Mouse (Mus musculus) C2C12 (cell line): ENCODE results near the gene Nup85.

Source experiments
- CEBPB ChIP-seq: IDR thresholded peaks from one replicate; pipeline ENCODE4 v1.6.1; 2011; ENCODE audit warnings: low read depth, mild to moderate bottlenecking, control low read depth, moderate library complexity
- CTCF ChIP-seq: IDR thresholded peaks from one replicate; pipeline ENCODE4 v1.5.1; 2011; ENCODE audit not compliant: control insufficient read depth, insufficient read depth, insufficient read length
- FOSL1 ChIP-seq: IDR thresholded peaks from one replicate; pipeline ENCODE4 v1.8.0; 2011; ENCODE audit warnings: mild to moderate bottlenecking, low read length; ENCODE audit not compliant: poor library complexity, insufficient read depth, severe bottlenecking
- MAX ChIP-seq: IDR thresholded peaks from one replicate; pipeline ENCODE4 v1.6.1; 2011; ENCODE audit warnings: mild to moderate bottlenecking, control low read depth
- MYOG ChIP-seq: IDR thresholded peaks from one replicate; pipeline ENCODE4 v1.6.1; 2011; ENCODE audit not compliant: control insufficient read depth, insufficient read length; ENCODE audit errors: extremely low read depth
- USF1 ChIP-seq: IDR thresholded peaks from one replicate; pipeline ENCODE4 v1.6.1; 2011; ENCODE audit warnings: low read depth, mild to moderate bottlenecking, control low read depth, moderate library complexity

- TF ChIP-seq CEBPB, result no peak
- TF ChIP-seq CTCF, result no peak
- no peak for TF ChIP-seq USF1
- TF ChIP-seq MAX, result no peak
- no peak for TF ChIP-seq MYOG
- TF ChIP-seq FOSL1, result no peak
Measured at GRCm38 (mm10) chr11:115518693-115519092, 45.5 kb upstream of the Nup85 start.
